Mouse (Mus musculus): ENCODE measurements around the gene Wbp1l. TPM values are rescaled to one million over a fixed set of nuclear protein-coding genes. Genes with fewer than 3 reads are reported as not detected.
A peak's percentile ranks its signal among the peaks of the same experiment; 100 is the strongest.

Wbp1l gene
- polyA plus RNA-seq, 2 experiments, result 42.6 to 44.0 TPM

GRCm38 (mm10) chr19:46620016-46620808, 21.3 kb downstream of the Wbp1l start:
- H3K36me3 ChIP-seq (ENCODE audit: control insufficient read depth, insufficient read depth, low read length), result peaks cover 7% of the 10 kb centered on the region
- H3K4me3 ChIP-seq (replicated peaks; ENCODE audit: low read length), result no peak overlapping the region
- H3K27ac ChIP-seq (replicated peaks; ENCODE audit: low read depth, low read length), result no peak overlapping the region
- H3K9ac ChIP-seq (ENCODE audit: low read depth, low read length, severe bottlenecking), result no peak overlapping the region
- TF ChIP-seq POLR2A (IDR thresholded peaks at IDR 0.05; ENCODE audit: borderline replicate concordance, extremely low read depth, insufficient read depth, insufficient read length), result no peak
- ATAC-seq (ENCODE audit: low FRiP score, low read depth) (0 out of 2 replicates have a peak, but pooled peaks have one; percentile 14), DNase-seq (ENCODE audit: low spot score) (no peak)
- H3K9me3 ChIP-seq (ENCODE audit: control insufficient read depth, low read length), result no peaks in the 10 kb centered on the region
- H3K4me1 ChIP-seq (ENCODE audit: control insufficient read depth, insufficient read depth, low read length), result peaks cover 36% of the 10 kb centered on the region
- no peak overlapping the region for H3K4me2 ChIP-seq (replicated peaks; ENCODE audit: low read depth, low read length, severe bottlenecking)
- 77% methylated on average over 14 of the region's 14 CpGs for whole genome bisulfite sequencing
- H3K27me3 ChIP-seq (ENCODE audit: control insufficient read depth, insufficient read depth, low read length), result no peaks in the 10 kb centered on the region

GRCm38 (mm10) chr19:46621236-46622183, 22.6 kb downstream of the Wbp1l start:
- ATAC-seq (ENCODE audit: low FRiP score, low read depth), result no peak
- Histone ChIP-seq H3K4me3 (replicated peaks; ENCODE audit: low read length) (no peak overlapping the region), H3K27me3 (ENCODE audit: control insufficient read depth, insufficient read depth, low read length) (no peaks in the 10 kb centered on the region), H3K36me3 (ENCODE audit: control insufficient read depth, insufficient read depth, low read length) (peaks cover 5% of the 10 kb centered on the region; the same call in 1 of the 2 replicates), H3K4me1 (ENCODE audit: control insufficient read depth, insufficient read depth, low read length) (peaks cover 36% of the 10 kb centered on the region), H3K27ac (replicated peaks; ENCODE audit: low read depth, low read length) (peak overlapping the region; percentile 82; the same call in 1 of the 2 replicates), H3K9me3 (ENCODE audit: control insufficient read depth, low read length) (no peaks in the 10 kb centered on the region), H3K9ac (ENCODE audit: low read depth, low read length, severe bottlenecking) (no peak overlapping the region), H3K4me2 (replicated peaks; ENCODE audit: low read depth, low read length, severe bottlenecking) (no peak overlapping the region)
- no peak for DNase-seq (ENCODE audit: low spot score)
- TF ChIP-seq POLR2A (IDR thresholded peaks at IDR 0.05; ENCODE audit: borderline replicate concordance, extremely low read depth, insufficient read depth, insufficient read length), result no peak
- WGBS, result 71% methylated on average over 19 of the region's 19 CpGs

GRCm38 (mm10) chr19:46622659-46623193, 23.8 kb downstream of the Wbp1l start:
- H3K4me1 ChIP-seq (ENCODE audit: control insufficient read depth, insufficient read depth, low read length), result peaks cover 36% of the 10 kb centered on the region
- peaks cover 5% of the 10 kb centered on the region; the same call in 1 of the 2 replicates for H3K36me3 ChIP-seq (ENCODE audit: control insufficient read depth, insufficient read depth, low read length)
- H3K4me2 ChIP-seq (replicated peaks; ENCODE audit: low read depth, low read length, severe bottlenecking), result peak overlapping the region; percentile 58
- peak overlapping the region; percentile 55 for H3K9ac ChIP-seq (ENCODE audit: low read depth, low read length, severe bottlenecking)
- WGBS, result 33% methylated on average over 12 of the region's 12 CpGs
- peak overlapping the region; percentile 82 for H3K27ac ChIP-seq (replicated peaks; ENCODE audit: low read depth, low read length)
- DNase-seq (ENCODE audit: low spot score), result no peak
- no peaks in the 10 kb centered on the region for H3K9me3 ChIP-seq (ENCODE audit: control insufficient read depth, low read length)
- no peak for ATAC-seq (ENCODE audit: low FRiP score, low read depth)
- peak overlapping the region; percentile 30 for H3K4me3 ChIP-seq (replicated peaks; ENCODE audit: low read length)
- TF ChIP-seq POLR2A (IDR thresholded peaks at IDR 0.05; ENCODE audit: borderline replicate concordance, extremely low read depth, insufficient read depth, insufficient read length), result no peak
- no peaks in the 10 kb centered on the region for H3K27me3 ChIP-seq (ENCODE audit: control insufficient read depth, insufficient read depth, low read length)

- TF ChIP-seq POLR2A (IDR thresholded peaks at IDR 0.05; ENCODE audit: borderline replicate concordance, extremely low read depth, insufficient read depth, insufficient read length), result no peak
- peak; percentile 74 for ATAC-seq (ENCODE audit: low FRiP score, low read depth)
- no peaks in the 10 kb centered on the region for H3K9me3 ChIP-seq (ENCODE audit: control insufficient read depth, low read length)
- 3% methylated on average over 16 of the region's 16 CpGs for WGBS
- peak overlapping the region; percentile 58 for H3K4me2 ChIP-seq (replicated peaks; ENCODE audit: low read depth, low read length, severe bottlenecking)
- peak overlapping the region; percentile 82 for H3K27ac ChIP-seq (replicated peaks; ENCODE audit: low read depth, low read length)
- peak overlapping the region; percentile 30 for H3K4me3 ChIP-seq (replicated peaks; ENCODE audit: low read length)
- peak; percentile 73 for DNase-seq (ENCODE audit: low spot score)
- peak overlapping the region; percentile 55 for H3K9ac ChIP-seq (ENCODE audit: low read depth, low read length, severe bottlenecking)
- H3K4me1 ChIP-seq (ENCODE audit: control insufficient read depth, insufficient read depth, low read length), result peaks cover 36% of the 10 kb centered on the region
- H3K36me3 ChIP-seq (ENCODE audit: control insufficient read depth, insufficient read depth, low read length), result peaks cover 8% of the 10 kb centered on the region; the same call in 1 of the 2 replicates
- H3K27me3 ChIP-seq (ENCODE audit: control insufficient read depth, insufficient read depth, low read length), result no peaks in the 10 kb centered on the region
These were observed 24.3 kb downstream of the Wbp1l start for GRCm38 (mm10) chr19:46623194-46623667.

Data from limb, embryonic 14.5 days (tissue).